Mouse (Mus musculus) large intestine, adult 2 months (tissue): ENCODE measurements at regions not wholly inside any gene's neighbourhood (a gene's known extent, or its start where the extent isn't known, plus 50 kb on each side); places are given as distances from the start of the nearest gene placed in this dataset.

Experiments used
- DNase-seq: peaks from one replicate; pipeline ENCODE4 v3.0.0-alpha.2; 2012; ENCODE audit warnings: low read depth, low spot score
- WGBS: fragments of 180-500 bp; shearing (Covaris S2); methylation state at CpG from one replicate; pipeline ENCODE4 v1.1.7; 2018; 5-methylcytosine and 5-hydroxymethylcytosine counted together

DNA sequence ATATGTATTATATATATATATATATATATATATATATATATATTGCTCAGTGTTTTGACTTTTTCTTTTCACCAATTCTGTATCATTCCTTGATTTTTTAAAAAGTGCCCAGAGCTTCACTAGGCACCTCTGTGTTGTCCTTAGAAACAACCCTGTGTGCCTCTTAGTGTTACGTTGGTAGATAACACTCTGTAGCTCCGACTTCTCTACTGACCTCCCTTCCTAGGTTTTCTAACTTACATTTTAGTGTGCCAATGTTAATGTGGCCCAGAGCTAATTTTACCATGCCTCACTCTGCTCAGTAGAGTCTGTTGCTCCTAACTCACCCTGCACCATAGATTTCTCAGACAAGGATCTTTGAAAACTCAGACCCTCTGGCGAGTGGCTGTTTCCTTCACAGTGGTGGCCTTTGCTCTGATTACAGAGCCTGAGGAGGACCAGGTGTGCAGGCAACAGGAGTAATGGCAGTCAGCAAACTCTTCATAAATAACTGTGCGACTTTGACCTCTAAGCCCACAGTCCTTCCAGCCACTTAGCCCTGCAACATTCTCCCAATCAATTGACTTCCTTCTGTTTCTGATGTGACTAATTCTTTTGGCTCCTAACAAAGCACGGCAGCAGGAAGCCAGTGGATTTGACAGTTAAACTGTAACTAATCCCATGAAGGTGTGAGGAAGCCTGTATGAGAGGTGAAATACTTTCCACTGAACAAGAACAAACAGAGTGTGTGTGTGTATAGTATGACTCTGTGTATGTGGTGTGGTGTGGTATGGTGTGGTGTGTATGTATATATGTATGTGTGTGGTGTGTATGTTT lies 53.6 kb upstream of the Actr3 start:
- WGBS, result 27% methylated on average over 5 of the region's 5 CpGs
- peak; percentile 75 for DNase-seq

DNA sequence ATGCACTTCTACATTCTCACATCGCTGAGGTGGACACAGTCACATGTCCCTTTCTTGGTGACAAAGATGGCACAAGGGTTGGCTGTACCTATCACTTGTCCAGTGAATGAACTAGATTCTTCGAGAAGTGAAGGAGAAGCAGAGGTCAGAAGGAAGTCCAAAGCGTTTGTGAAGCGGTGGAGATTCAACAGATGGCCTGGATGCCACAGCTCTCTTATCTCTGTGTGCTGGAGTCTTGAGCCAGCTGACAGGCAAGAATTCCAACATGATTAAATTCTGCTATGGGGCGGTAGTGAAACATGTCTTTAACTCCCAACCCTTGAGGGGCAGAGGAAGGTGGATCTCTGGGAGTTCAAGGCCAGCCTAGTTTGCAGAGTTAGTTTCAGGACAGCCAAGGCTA lies 55.5 kb upstream of the Actr3 start:
- DNase-seq, result no peak
- 85% methylated on average over 5 of the region's 5 CpGs for WGBS

DNA sequence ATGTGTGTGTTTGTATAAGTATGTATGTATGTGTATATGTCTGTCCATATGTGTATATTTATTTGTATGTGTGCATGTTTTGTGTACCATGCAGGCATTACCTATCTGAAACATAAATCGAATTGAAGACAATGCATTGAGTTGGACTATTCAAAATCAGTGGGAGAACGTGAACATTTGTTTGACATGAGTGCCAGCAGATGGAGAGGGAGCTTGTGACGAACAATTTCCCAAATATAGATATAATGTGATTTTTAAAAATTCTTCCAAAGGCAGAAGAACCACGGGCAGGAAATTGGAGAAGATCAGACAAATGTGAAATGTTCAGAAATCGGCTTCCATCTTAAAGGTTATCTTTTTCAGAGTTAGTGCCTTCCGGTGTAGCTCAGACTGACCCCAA lies 59.1 kb upstream of the Actr3 start:
- 91% methylated on average over 6 of the region's 6 CpGs for WGBS
- no peak for DNase-seq

DNA sequence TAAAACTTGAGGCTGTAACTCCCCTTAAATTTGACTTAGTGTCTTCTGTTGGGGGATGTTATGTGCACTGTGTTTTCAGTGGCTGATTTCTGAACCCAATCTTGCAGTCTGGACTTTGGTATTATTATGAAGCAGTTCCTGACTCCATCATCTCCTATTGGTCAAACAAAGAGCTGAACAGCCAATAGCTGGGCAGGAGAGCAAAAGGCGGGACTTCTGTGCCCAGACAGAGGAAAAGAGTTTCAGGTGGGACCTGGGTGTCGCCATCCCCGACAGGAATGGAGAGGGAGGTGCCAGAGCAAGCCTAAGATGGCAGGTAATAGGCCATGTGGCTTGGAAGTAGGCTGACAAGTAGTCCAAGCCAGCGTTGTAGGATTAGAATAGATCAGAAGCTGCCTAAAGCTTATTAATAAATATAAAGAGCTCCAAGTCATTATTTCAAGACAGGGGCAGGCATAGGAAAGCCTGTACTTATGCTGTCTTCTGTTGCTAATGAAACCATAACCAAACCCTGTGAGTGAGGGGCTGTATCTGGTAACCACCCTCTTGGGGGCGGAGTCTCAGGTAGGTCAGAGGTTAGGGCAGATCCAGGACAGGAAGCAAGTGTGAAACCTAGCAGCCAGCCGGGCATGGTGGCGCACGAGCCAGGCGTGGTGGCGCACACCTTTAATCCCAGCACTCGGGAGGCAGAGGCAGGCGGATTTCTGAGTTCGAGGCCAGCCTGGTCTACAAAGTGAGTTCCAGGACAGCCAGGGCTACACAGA lies 60.0 kb upstream of the Actr3 start:
- 80% methylated on average over 11 of the region's 13 CpGs for WGBS
- DNase-seq, result no peak

DNA sequence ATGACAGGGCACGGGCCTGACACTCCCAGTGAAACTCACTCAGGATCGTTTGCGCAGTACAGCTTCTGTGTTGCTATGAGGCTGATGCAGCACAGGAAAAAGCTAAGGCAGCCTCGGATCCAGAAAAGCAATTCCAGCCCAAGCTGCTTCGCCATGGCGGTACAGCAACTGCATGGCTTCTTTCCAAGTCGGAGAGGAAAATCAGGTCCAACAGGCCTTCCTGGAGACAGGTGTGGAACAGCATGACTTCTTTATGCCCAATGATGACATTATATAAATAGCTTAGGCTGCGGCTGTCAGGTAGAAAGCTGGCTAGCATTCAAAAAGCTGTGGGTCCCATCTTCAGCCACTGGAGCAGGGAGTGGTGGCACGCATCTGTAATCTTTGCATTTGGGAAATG lies 61.5 kb upstream of the Actr3 start:
- 31% methylated on average over 9 of the region's 9 CpGs for WGBS
- DNase-seq, result no peak

DNA sequence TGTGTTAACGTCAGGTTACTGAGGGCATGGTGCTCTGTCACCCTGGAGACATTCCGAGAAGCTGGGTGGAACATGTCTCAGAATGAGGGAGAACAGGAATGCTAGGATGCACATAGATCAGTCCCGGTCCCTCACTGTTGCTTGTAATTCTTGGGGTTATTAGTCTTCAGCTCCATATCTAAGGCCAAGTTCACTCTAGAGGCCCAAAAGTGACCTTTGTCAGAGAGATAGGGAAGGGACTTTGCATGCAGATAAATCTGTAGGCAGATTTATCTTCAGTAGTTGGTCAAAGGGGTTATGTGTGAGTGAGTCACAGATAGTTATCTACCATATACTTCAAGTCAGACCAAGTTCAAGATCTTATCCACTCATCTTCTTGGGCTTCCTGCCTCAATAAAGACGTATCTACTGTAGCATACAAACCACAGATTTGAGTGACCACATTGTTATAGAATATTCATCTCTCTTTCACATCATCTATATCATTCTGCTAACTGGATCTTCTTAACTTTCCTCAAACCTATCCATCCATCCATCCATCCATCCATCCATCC lies 58.4 kb upstream of the Slc35f5 start:
- no peak for DNase-seq
- WGBS, result 91% methylated on average over 4 of the region's 4 CpGs

DNA sequence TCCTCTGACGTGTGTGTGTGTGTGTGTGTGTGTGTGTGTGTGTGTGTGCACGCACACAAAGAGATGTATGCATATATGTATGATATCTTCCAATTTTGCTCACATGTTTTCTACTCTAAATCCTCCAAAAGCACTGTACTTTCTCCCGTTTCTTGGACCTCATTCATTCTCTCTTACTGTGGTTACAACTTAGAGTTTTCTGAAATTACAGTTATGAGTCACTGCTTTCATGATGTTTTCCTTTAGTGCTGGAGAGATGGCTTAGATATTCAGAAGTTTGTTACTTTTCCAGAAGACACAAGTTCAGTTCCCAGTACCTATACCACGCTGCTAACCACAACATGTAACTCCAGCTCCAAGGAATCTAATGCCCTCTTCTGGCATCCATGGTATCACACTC lies 56.5 kb upstream of the Slc35f5 start:
- WGBS, result 66% methylated on average over 4 of the region's 4 CpGs
- no peak for DNase-seq

DNA sequence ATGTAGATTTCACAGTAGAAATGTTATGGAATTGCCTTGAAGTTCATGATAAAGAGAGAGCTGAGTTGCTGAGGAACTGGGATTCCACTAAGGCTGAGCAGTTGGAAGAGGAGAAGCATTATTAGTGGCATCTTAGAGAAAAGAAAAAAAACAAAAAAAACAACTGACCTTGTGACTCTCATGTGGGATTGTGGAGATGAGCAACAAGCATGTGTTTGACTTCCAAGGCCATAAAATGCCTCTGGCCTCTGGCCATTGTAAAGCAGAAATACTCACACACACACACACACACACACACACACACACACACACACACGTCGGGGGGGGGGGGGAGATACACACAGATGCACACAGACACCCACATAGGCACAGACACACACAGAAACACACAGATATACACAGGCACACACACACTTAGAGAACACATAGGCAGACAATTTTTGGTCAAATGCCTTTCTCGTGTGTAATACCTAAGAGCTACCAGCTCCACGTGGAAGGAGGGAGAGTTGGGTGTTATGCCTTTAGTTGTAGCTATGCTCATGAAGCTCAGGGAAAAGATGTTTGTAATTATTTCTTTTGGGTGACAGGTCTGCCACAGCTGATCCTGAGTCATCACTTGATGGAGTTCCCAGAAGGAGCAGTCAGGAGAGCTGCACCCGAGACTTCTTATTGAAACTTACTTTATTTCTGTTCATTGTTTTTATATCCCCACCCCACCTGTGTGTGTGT lies 52.4 kb upstream of the Slc35f5 start:
- 44% methylated on average over 5 of the region's 5 CpGs for WGBS
- no peak for DNase-seq

DNA sequence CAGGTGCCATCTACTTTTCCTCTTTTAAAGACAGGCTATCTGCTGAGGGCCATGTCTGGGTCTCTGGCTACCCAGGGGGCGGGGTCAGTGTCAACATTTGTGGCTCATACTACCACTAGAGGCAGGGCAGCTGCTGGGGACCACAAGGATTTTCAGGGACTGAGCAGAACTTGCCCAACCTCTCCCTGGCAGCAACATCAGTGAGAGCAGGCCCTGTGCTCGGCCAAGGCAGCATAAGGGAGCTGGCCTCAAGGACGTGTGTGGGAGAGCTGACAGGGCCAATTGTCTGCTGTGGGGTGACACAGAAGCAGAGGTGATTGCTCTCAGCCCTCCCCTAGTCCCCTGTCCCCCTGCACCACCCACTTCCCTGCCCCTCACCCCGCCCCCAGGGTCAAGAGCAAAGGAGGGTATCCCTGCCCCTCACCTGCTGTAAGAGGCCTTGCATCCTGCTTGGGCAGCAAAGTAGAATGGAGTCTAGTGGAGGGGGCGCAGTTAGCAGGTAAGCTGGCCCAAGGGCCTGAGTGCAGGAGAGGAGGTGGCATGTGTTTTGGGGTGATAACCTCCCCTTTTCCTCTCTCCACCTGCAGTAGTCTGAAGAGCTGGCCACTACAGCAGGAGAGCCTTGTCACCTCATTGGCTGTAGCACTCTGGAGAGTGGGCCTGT lies 51.7 kb upstream of the Slc35f5 start:
- WGBS, result 81% methylated on average over 5 of the region's 5 CpGs

More for the DNA sequence above, 51.7 kb upstream of the Slc35f5 start:
- DNase-seq, result no peak
